In the genomic region with DNA sequence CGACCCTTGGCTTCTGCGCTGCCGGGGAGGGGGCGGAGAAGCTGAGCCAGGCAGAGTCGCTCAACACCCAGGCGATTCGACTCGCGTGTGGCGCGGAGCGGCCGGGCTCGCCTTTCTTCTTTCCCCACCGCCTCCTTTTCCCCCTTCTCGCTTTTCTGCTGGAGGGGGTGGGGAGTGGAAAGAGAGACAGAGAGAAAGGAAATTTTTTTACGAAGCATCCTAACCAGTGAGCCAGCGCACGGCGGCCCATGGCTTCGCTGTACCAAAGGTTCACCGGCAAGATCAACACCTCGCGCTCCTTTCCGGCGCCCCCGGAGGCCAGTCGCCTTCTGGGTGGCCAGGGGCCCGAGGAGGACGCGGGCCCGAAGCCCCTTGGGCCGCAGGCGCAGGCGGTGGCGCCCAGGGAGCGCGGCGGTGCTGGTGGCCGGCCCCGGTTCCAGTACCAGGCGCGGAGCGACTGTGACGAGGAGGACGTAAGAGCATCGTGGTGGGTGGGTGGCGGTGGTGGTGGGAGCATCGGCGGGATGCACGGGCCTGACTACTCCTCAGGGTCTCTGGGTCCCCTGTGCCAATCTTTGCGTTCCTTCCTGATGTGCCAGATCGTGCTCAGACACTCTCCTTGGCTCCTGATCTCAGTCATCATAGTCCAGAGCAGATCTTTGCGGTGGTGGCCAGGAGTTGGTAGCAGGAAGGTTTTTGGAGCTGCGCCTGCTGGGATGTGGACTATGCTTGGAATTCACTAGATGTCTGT, we compare ENCODE assay signal across 8 mouse cellular contexts.
A peak's percentile ranks its signal among the peaks of the same experiment; 100 is the strongest.
DNase-seq lines count a peak whose midpoint lies in the region; ATAC-seq lines count a peak whose summit lies in the region.

No protein-coding gene starts in this region.

- peak overlapping the region; percentile 73 for H3K27ac ChIP-seq in hindbrain, embryonic 15.5 days (replicated peaks)
- H3K27ac ChIP-seq in midbrain, embryonic 13.5 days = peak overlapping the region; percentile 51

- H3K9ac ChIP-seq in hindbrain, embryonic 15.5 days = peak overlapping the region; percentile 77
- peak overlapping the region; percentile 85 for H3K9ac ChIP-seq in midbrain, embryonic 13.5 days (replicated peaks)

- H3K4me2 ChIP-seq in hindbrain, embryonic 15.5 days = peak overlapping the region; percentile 89
- peak overlapping the region; percentile 91 for H3K4me2 ChIP-seq in midbrain, embryonic 13.5 days (replicated peaks)

- no peaks in the 10 kb centered on the region for H3K36me3 ChIP-seq in hindbrain, embryonic 15.5 days
- H3K36me3 ChIP-seq in midbrain, embryonic 13.5 days = no peaks in the 10 kb centered on the region

- peak; percentile 61 for ATAC-seq in hindbrain, embryonic 15.5 days (ENCODE audit: low FRiP score, low read depth)
- ATAC-seq in midbrain, embryonic 13.5 days = peak; percentile 76

- WGBS in hindbrain, embryonic 15.5 days = 1% methylated on average over 54 of the region's 55 CpGs
- 1% methylated on average over 54 of the region's 55 CpGs for WGBS in midbrain, embryonic 13.5 days

- H3K4me3 ChIP-seq in hindbrain, embryonic 15.5 days = peak overlapping the region; percentile 60
- peak overlapping the region; percentile 64 for H3K4me3 ChIP-seq in midbrain, embryonic 13.5 days (replicated peaks)

- peaks cover 27% of the 10 kb centered on the region for H3K4me1 ChIP-seq in hindbrain, embryonic 15.5 days (replicated peaks)
- peaks cover 22% of the 10 kb centered on the region for H3K4me1 ChIP-seq in midbrain, embryonic 13.5 days (replicated peaks)

- no peaks in the 10 kb centered on the region for H3K9me3 ChIP-seq in hindbrain, embryonic 15.5 days
- H3K9me3 ChIP-seq in midbrain, embryonic 13.5 days = no peaks in the 10 kb centered on the region

- no peaks in the 10 kb centered on the region for H3K27me3 ChIP-seq in hindbrain, embryonic 15.5 days
- H3K27me3 ChIP-seq in midbrain, embryonic 13.5 days = peaks cover 3% of the 10 kb centered on the region; the same call in 1 of the 2 replicates

- DNase-seq in left cerebral cortex, adult 18-20 months (ENCODE audit: low spot score in 2 of 2) = peak; percentile 42 to 55
- DNase-seq in left cerebral cortex, adult 11 months (ENCODE audit: low spot score) = no peak
- peak; percentile 44 for DNase-seq in embryo, embryonic 11 days
- DNase-seq in urinary bladder, postnatal 14 days (ENCODE audit: low spot score) = no peak
- DNase-seq in kidney, adult 11 months = no peak
- no peak for DNase-seq in adipocyte (ENCODE audit: low spot score)

Comparison
In these comparisons a context has a peak if more than half of its experiments do, and no peak if none do; other contexts are left out.
1. DNase-seq: peak in left cerebral cortex, adult 18-20 months (2 of 2) and embryo, embryonic 11 days (single experiment); none in left cerebral cortex, adult 11 months (single experiment), urinary bladder, postnatal 14 days (single experiment), kidney, adult 11 months (single experiment) and adipocyte (single experiment).